Mouse (Mus musculus) bone marrow, adult 2 months (tissue): ENCODE data around the gene Tbata. TPM values are rescaled to one million over a fixed set of nuclear protein-coding genes. Genes with fewer than 3 reads are reported as not detected.

Experiments
- H3K27ac ChIP-seq: fragments of 200-500 bp; 2 replicates; pipeline ENCODE4 v1.5.1; 2012; ENCODE audit warnings: low read depth, mild to moderate bottlenecking, control low read depth, inconsistent platforms, low read length; ENCODE audit not compliant: control insufficient read depth, poor library complexity, insufficient read depth
- H3K4me1 ChIP-seq: fragments of 200-500 bp; 2 replicates; pipeline ENCODE4 v1.6.1; 2011; ENCODE audit warnings: low read length; ENCODE audit not compliant: control insufficient read depth, insufficient read depth
- H3K4me3 ChIP-seq: fragments of 200-500 bp; replicated peaks from 2 replicates; pipeline ENCODE3; 2011; ENCODE audit warnings: mild to moderate bottlenecking, low read depth, low read length, control low read depth; ENCODE audit not compliant: control insufficient read depth
- CTCF ChIP-seq: fragments of 200-500 bp; IDR thresholded peaks from 2 replicates; pipeline ENCODE4 v1.5.1; 2011; ENCODE audit warnings: low read length, control low read depth; ENCODE audit not compliant: control insufficient read depth, insufficient read depth
- POLR2A ChIP-seq: fragments of 200-500 bp; IDR thresholded peaks from 2 replicates; pipeline ENCODE4 v1.6.1; 2011; ENCODE audit warnings: low read depth, mild to moderate bottlenecking, control low read depth, low read length, borderline replicate concordance; ENCODE audit not compliant: control insufficient read depth
- WGBS: fragments of 180-500 bp; shearing (Covaris S2); methylation state at CpG from one replicate; pipeline ENCODE4 v1.1.7; 2018; 5-methylcytosine and 5-hydroxymethylcytosine counted together
- polyA plus RNA-seq: library from polyadenylated mRNA; stranded (reverse); fragments of >200 nt; gene quantifications from 2 replicates; pipeline ENCODE4 v1.2.4, GENCODE M21; 2011; ENCODE audit warnings: low replicate concordance; ENCODE audit not compliant: missing spikeins, insufficient read depth, insufficient read length

Tbata gene
- polyA plus RNA-seq, 1 experiment, result 7.3 TPM

- no peak overlapping the region for H3K4me3 ChIP-seq
- no peak for TF ChIP-seq POLR2A
- TF ChIP-seq CTCF, result no peak
- no peak overlapping the region for H3K27ac ChIP-seq
- 74% methylated on average over 2 of the region's 2 CpGs for WGBS
- H3K4me1 ChIP-seq, result peaks cover 2% of the 10 kb centered on the region
Observed at GRCm38 (mm10) chr10:61156453-61156852, 15.3 kb upstream of the Tbata start.

GRCm38 (mm10) chr10:61158594-61158993, 13.2 kb upstream of the Tbata start:
- Histone ChIP-seq H3K4me3 (no peak overlapping the region), H3K4me1 (peaks cover 2% of the 10 kb centered on the region), H3K27ac (no peak overlapping the region)
- TF ChIP-seq POLR2A, result no peak
- TF ChIP-seq CTCF, result no peak
- WGBS, result 70% methylated on average over 3 of the region's 3 CpGs

GRCm38 (mm10) chr10:61160089-61160488, 11.7 kb upstream of the Tbata start:
- 83% methylated on average over 7 of the region's 7 CpGs for WGBS
- H3K4me3 ChIP-seq, result no peak overlapping the region
- peaks cover 2% of the 10 kb centered on the region for H3K4me1 ChIP-seq
- H3K27ac ChIP-seq, result no peak overlapping the region
- no peak for TF ChIP-seq POLR2A
- TF ChIP-seq CTCF, result no peak

GRCm38 (mm10) chr10:61160671-61161070, 11.1 kb upstream of the Tbata start:
- no peak for TF ChIP-seq POLR2A
- TF ChIP-seq CTCF, result no peak
- peaks cover 2% of the 10 kb centered on the region for H3K4me1 ChIP-seq
- H3K4me3 ChIP-seq, result no peak overlapping the region
- no peak overlapping the region for H3K27ac ChIP-seq
- WGBS, result 67% methylated on average over 4 of the region's 4 CpGs

- no peak overlapping the region for H3K4me3 ChIP-seq
- H3K4me1 ChIP-seq, result peaks cover 2% of the 10 kb centered on the region
- TF ChIP-seq POLR2A, result no peak
- H3K27ac ChIP-seq, result no peak overlapping the region
- 78% methylated on average over 3 of the region's 3 CpGs for WGBS
Observed at GRCm38 (mm10) chr10:61162366-61162765, 9.4 kb upstream of the Tbata start.

GRCm38 (mm10) chr10:61167333-61168096, 4.2 kb upstream of the Tbata start:
- TF ChIP-seq CTCF (no peak), POLR2A (no peak)
- no peak overlapping the region for H3K4me3 ChIP-seq
- WGBS, result 8% methylated on average over 9 of the region's 9 CpGs
- H3K4me1 ChIP-seq, result peaks cover 3% of the 10 kb centered on the region; the same call in 1 of the 2 replicates
- H3K27ac ChIP-seq, result no peak overlapping the region

GRCm38 (mm10) chr10:61168393-61168792, 3.4 kb upstream of the Tbata start:
- Histone ChIP-seq H3K4me1 (peaks cover 3% of the 10 kb centered on the region; the same call in 1 of the 2 replicates), H3K27ac (no peak overlapping the region), H3K4me3 (no peak overlapping the region)
- TF ChIP-seq CTCF (no peak), POLR2A (no peak)
- WGBS, result 70% methylated on average over 2 of the region's 2 CpGs

GRCm38 (mm10) chr10:61172496-61172895, 742 bp downstream of the Tbata start:
- Histone ChIP-seq H3K4me1 (peaks cover 4% of the 10 kb centered on the region; the same call in 1 of the 2 replicates), H3K4me3 (no peak overlapping the region), H3K27ac (no peak overlapping the region)
- TF ChIP-seq POLR2A (no peak), CTCF (no peak)
- 62% methylated on average over 4 of the region's 4 CpGs for WGBS

- peaks cover 1% of the 10 kb centered on the region; the same call in 1 of the 2 replicates for H3K4me1 ChIP-seq
- 51% methylated on average over 13 of the region's 13 CpGs for WGBS
- no peak for TF ChIP-seq POLR2A
- no peak for TF ChIP-seq CTCF
- H3K4me3 ChIP-seq, result no peak overlapping the region
- H3K27ac ChIP-seq, result no peak overlapping the region
Observed at GRCm38 (mm10) chr10:61174711-61175441, 3.1 kb downstream of the Tbata start.
